Mouse (Mus musculus) stomach, postnatal 0 days (tissue): Measurements from ENCODE around the gene Arhgap1.

ENCODE experiments used
- CTCF ChIP-seq: IDR thresholded peaks from 2 replicates; pipeline ENCODE4 v1.5.1; 2016; ENCODE audit warnings: antibody characterized with exemption, low read depth, mild to moderate bottlenecking, moderate library complexity
- EP300 ChIP-seq: optimal IDR thresholded peaks from 2 replicates; pipeline ENCODE3; 2016; ENCODE audit warnings: antibody characterized with exemption

GRCm38 (mm10) chr2:91628171-91628570 is 21.5 kb upstream of the Arhgap1 start:
- no peak for TF ChIP-seq CTCF
- no peak for TF ChIP-seq EP300
